Mouse (Mus musculus) lung, embryonic 14.5 days (tissue): Measurements from ENCODE around the gene Asb16. TPM values are rescaled to one million over a fixed set of nuclear protein-coding genes. Genes with fewer than 3 reads are reported as not detected.

Experiments used
- ATAC-seq: fragments of 200-750 bp; cut with Nextera tagmentation; 2 replicates; pipeline ENCODE4 v1.8.0; 2017; ENCODE audit warnings: mild to moderate bottlenecking, moderate TSS enrichment, moderate library complexity; ENCODE audit not compliant: insufficient read depth
- DNase-seq: peaks from one replicate; pipeline ENCODE4 v3.0.0-alpha.2; 2015
- H3K27ac ChIP-seq: fragments of 300-500 bp; sonication (generic); 2 replicates; pipeline ENCODE4 v1.5.1; 2014; ENCODE audit warnings: low read depth, mild to moderate bottlenecking, moderate library complexity
- H3K27me3 ChIP-seq: fragments of 300-500 bp; sonication (generic); 2 replicates; pipeline ENCODE4 v1.6.1; 2014; ENCODE audit warnings: low read length, control low read depth; ENCODE audit not compliant: insufficient read depth
- H3K36me3 ChIP-seq: fragments of 300-500 bp; sonication (generic); 2 replicates; pipeline ENCODE4 v1.6.1; 2014; ENCODE audit warnings: control low read depth; ENCODE audit not compliant: insufficient read depth
- H3K4me1 ChIP-seq: fragments of 300-500 bp; sonication (generic); 2 replicates; pipeline ENCODE4 v1.6.1; 2014; ENCODE audit warnings: antibody characterized with exemption, control low read depth; ENCODE audit not compliant: insufficient read depth
- H3K4me2 ChIP-seq: fragments of 300-500 bp; sonication (generic); 2 replicates; pipeline ENCODE4 v1.6.1; 2014; ENCODE audit warnings: mild to moderate bottlenecking
- H3K4me3 ChIP-seq: fragments of 300-500 bp; sonication (generic); 2 replicates; pipeline ENCODE4 v1.5.1; 2014; ENCODE audit warnings: low read depth, low read length
- H3K9ac ChIP-seq: fragments of 300-500 bp; sonication (generic); 2 replicates; pipeline ENCODE4 v1.6.1; 2014
- H3K9me3 ChIP-seq: fragments of 300-500 bp; sonication (generic); 2 replicates; pipeline ENCODE4 v1.6.1; 2016; ENCODE audit warnings: low read depth, low read length, control low read depth
- CTCF ChIP-seq: IDR thresholded peaks from 2 replicates; pipeline ENCODE4 v1.5.1; 2016; ENCODE audit warnings: antibody characterized with exemption, low read depth
- WGBS: fragments of 180-500 bp; shearing (Covaris S2); extraction: QIAGEN DNeasy Blood & Tissue Kit; methylation state at CpG from one replicate; pipeline ENCODE4 v1.1.7; 2014; 5-methylcytosine and 5-hydroxymethylcytosine counted together
- polyA plus RNA-seq: library from polyadenylated mRNA; unstranded; fragments of >200 nt; fragmentation: Nextera tagmentation; extraction: Ambion mirVana; gene quantifications from 2 replicates; pipeline ENCODE4 v1.2.1, GENCODE M21; 2014

Gene Asb16
- polyA plus RNA-seq, 1 experiment from 2014 or later, result 0.08 TPM

DNA sequence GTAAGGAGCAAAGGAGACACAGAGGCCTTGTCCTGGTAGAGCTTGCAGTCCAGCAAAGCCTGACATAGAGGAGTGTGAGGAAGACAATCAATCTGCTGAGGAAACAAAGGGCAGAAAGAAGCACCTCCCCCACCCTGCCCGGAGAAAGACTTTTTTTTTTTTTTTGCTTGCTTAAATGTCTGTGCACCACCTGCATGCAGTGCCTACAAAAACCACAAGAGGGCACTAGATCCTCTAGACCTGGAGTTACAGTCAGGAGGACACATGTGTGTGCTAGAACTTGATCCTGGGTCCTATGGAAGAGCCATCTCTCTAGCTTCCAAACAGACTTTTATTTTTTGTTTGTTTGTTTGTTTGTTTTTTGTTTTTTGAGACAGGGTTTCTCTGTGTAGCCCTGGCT, 31.3 kb downstream of the Asb16 start:
- Histone ChIP-seq H3K27ac (no peak overlapping the region), H3K4me2 (no peak overlapping the region), H3K4me1 (peaks cover 3% of the 10 kb centered on the region), H3K9me3 (no peaks in the 10 kb centered on the region), H3K27me3 (no peaks in the 10 kb centered on the region), H3K9ac (no peak overlapping the region), H3K4me3 (no peak overlapping the region), H3K36me3 (no peaks in the 10 kb centered on the region)
- peak; percentile 84 for DNase-seq
- 7% methylated on average over 1 of the region's 1 CpGs for WGBS
- peak; percentile 73 for TF ChIP-seq CTCF
- ATAC-seq, result no peak

DNA sequence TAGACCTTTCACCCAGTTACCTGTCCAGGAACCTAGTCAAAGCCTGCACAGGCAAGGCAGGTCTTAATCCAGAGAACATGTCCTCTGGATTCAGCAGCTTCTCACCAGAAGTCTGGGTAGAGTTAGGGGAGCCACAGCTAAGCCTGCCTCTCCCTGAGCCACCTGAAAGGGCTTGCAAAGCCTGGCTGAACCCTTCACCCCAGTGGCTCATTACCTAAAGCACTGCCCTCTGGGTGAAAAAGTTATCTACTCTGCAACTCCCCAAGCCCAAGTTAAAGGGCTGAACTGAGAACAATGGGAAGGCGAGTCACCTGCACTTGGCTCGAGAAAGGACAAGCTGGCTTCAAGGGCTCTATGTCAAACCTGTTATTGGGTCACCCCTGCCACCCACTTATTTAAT, 35.6 kb downstream of the Asb16 start:
- Histone ChIP-seq H3K27me3 (no peaks in the 10 kb centered on the region), H3K9ac (no peak overlapping the region), H3K4me2 (no peak overlapping the region), H3K9me3 (no peaks in the 10 kb centered on the region), H3K4me3 (no peak overlapping the region), H3K4me1 (no peaks in the 10 kb centered on the region), H3K27ac (no peak overlapping the region), H3K36me3 (peaks cover 30% of the 10 kb centered on the region)
- no peak for TF ChIP-seq CTCF
- ATAC-seq (no peak), DNase-seq (no peak)
- WGBS, result 36% methylated on average over 2 of the region's 2 CpGs

DNA sequence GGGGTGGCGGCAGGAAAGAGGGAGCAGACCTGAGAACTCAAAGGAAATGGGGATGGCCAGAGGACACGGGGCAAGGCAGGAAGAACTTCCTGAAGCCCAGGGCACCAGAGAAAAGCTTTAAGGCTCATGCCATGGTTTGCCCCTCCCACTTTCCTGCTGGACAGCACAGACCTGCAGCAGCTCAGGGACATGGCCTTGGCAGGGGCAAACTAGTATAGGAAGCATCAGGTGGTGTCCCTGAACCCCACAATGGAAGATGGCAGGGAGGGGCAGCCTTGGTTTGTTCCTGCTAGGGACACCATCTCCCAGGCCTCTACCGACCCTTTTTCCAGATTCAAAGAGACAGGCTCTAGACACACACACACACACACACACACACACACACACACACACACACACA, 36.8 kb downstream of the Asb16 start:
- DNase-seq (no peak), ATAC-seq (no peak)
- TF ChIP-seq CTCF, result no peak
- peaks cover 40% of the 10 kb centered on the region for H3K36me3 ChIP-seq
- H3K4me3 ChIP-seq, result no peak overlapping the region
- no peak overlapping the region for H3K4me2 ChIP-seq
- 60% methylated on average over 3 of the region's 3 CpGs for WGBS
- H3K27me3 ChIP-seq, result no peaks in the 10 kb centered on the region
- H3K9ac ChIP-seq, result no peak overlapping the region
- H3K27ac ChIP-seq, result no peak overlapping the region
- H3K9me3 ChIP-seq, result no peaks in the 10 kb centered on the region
- H3K4me1 ChIP-seq, result 0 out of 2 replicates have a peak, but pooled peaks cover 5% of the 10 kb centered on the region

DNA sequence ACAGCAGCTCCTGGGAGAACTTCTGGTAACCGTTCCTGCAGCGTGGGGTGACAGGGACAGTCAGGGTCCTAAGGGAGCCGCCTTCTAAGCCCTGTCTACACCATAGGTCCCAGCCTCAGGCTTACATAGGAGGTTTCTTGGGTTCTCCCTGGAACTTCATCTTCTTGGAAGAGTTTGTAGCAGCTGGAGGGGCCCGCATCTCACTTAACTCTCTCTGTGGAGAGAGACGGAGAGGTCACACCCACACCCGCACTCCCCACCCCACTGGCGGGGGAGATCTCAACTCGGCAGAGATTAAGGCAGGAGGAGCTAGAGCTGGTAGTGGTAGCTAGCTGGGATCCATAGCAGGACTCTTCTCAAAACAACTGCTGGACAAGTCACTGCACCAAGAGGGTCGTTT, 39.6 kb downstream of the Asb16 start:
- no peak overlapping the region for H3K4me3 ChIP-seq
- no peak overlapping the region for H3K27ac ChIP-seq
- no peak overlapping the region for H3K4me2 ChIP-seq
- H3K9ac ChIP-seq, result no peak overlapping the region
- 0 out of 2 replicates have a peak, but pooled peaks cover 5% of the 10 kb centered on the region for H3K4me1 ChIP-seq
- H3K36me3 ChIP-seq, result peaks cover 66% of the 10 kb centered on the region
- no peaks in the 10 kb centered on the region for H3K27me3 ChIP-seq
- DNase-seq (no peak), ATAC-seq (no peak)
- H3K9me3 ChIP-seq, result no peaks in the 10 kb centered on the region
- WGBS, result 83% methylated on average over 9 of the region's 9 CpGs
- TF ChIP-seq CTCF, result no peak

DNA sequence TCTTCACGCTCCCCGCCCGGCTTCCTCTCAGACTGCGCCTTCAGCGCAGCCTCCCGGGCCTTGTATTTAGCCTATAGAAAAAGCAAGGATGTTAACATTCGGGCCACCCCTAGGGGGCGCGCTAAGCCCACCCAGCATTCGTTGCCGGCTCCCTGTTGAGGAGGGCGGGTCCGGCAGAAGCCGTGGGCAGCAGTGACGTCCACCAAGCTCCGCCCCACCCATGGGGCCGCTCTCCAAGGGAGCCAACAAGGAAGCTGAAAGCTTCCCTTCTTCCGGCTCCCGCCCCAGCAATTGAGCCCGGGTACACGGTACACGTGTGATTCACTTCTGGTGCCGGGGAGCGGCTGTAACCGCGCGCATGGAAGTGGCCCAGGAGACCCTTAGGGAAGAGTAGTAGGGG, 40.4 kb downstream of the Asb16 start:
- Histone ChIP-seq H3K9me3 (no peaks in the 10 kb centered on the region), H3K4me3 (peak overlapping the region; percentile 37), H3K36me3 (peaks cover 75% of the 10 kb centered on the region), H3K4me2 (peak overlapping the region; percentile 62), H3K9ac (peak overlapping the region; percentile 27), H3K27ac (peak overlapping the region; percentile 72), H3K4me1 (0 out of 2 replicates have a peak, but pooled peaks cover 5% of the 10 kb centered on the region), H3K27me3 (no peaks in the 10 kb centered on the region)
- WGBS, result under 1% methylated on average over 27 of the region's 27 CpGs
- ATAC-seq (peak; percentile 94), DNase-seq (peak; percentile 99)
- peak; percentile 99 for TF ChIP-seq CTCF

DNA sequence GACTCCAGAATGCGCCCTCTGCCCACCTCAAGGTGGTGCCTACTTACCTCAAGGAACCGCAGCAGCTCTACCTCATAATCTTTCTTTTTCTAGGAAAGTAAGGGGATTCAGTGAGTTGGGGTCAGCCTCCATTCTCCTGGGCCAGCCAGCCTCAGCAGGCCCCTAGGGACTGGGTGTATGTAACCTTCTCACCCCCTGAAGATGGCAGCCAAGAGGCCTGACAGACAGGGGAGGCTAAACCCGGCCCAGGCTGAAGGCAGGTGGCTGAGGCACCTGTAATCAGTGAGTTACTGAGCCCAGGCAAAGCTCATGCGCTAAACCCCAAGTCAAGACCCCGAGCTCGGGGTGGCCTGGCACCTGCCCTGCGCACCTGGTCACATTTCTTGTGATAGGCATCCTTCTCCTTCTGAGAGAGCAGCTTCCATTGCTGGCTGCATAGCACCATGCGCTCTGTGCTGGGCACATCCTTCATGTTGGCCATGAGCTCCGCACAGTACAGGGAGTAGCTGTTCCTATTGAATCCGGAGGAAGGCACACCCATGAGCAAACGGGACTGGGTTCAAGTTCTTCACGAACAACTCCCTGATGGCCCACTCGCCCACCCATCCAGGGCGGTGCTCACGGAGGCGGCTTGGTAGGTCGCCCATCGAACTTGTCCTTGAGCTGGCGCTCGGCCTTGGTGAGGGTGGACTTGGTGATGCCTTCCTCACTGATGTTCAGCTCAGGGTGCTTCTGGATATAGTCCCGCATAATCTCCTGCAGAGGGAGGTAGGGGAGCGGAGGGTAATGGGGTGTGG, 41.5 kb downstream of the Asb16 start:
- 0 out of 2 replicates have a peak, but pooled peaks cover 5% of the 10 kb centered on the region for H3K4me1 ChIP-seq
- peak overlapping the region; percentile 27 for H3K9ac ChIP-seq
- no peaks in the 10 kb centered on the region for H3K27me3 ChIP-seq
- peaks cover 86% of the 10 kb centered on the region for H3K36me3 ChIP-seq
- DNase-seq (no peak), ATAC-seq (no peak)
- TF ChIP-seq CTCF, result no peak; the same call in 1 of the 2 replicates
- peak overlapping the region; percentile 72; the same call in 1 of the 2 replicates for H3K27ac ChIP-seq
- H3K4me3 ChIP-seq, result peak overlapping the region; percentile 37
- H3K4me2 ChIP-seq, result peak overlapping the region; percentile 62
- no peaks in the 10 kb centered on the region for H3K9me3 ChIP-seq
- WGBS, result 83% methylated on average over 22 of the region's 22 CpGs
